Mouse (Mus musculus): ENCODE measurements around the gene Shisa5. TPM values are rescaled to one million over a fixed set of nuclear protein-coding genes. Genes with fewer than 3 reads are reported as not detected.

The Shisa5 gene
- polyA plus RNA-seq, 1 experiment: 252 TPM

- TF ChIP-seq CTCF (IDR thresholded peaks at IDR 0.05; ENCODE audit: borderline replicate concordance, insufficient read depth, low read length) (no peak), POLR2A (IDR thresholded peaks at IDR 0.05; ENCODE audit: low read depth, low read length) (no peak)
These were observed 39.2 kb upstream of the Shisa5 start for GRCm38 (mm10) chr9:108999167-108999526.

GRCm38 (mm10) chr9:109000726-109001125, 37.6 kb upstream of the Shisa5 start:
- peak; percentile 90 for TF ChIP-seq CTCF (IDR thresholded peaks at IDR 0.05; ENCODE audit: borderline replicate concordance, insufficient read depth, low read length)
- TF ChIP-seq POLR2A (IDR thresholded peaks at IDR 0.05; ENCODE audit: low read depth, low read length): no peak
- H3K4me3 ChIP-seq (ENCODE audit: insufficient read depth, low read length): no peak overlapping the region
- H3K27ac ChIP-seq (ENCODE audit: insufficient read depth, low read length): no peak overlapping the region
- no peaks in the 10 kb centered on the region for H3K4me1 ChIP-seq (ENCODE audit: control insufficient read depth, insufficient read depth, low read length)

More at GRCm38 (mm10) chr9:108999167-108999526, 39.2 kb upstream of the Shisa5 start:
- Histone ChIP-seq H3K4me3 (ENCODE audit: insufficient read depth, low read length) (no peak overlapping the region), H3K27ac (ENCODE audit: insufficient read depth, low read length) (no peak overlapping the region), H3K4me1 (ENCODE audit: control insufficient read depth, insufficient read depth, low read length) (no peaks in the 10 kb centered on the region)

- Histone ChIP-seq H3K4me3 (ENCODE audit: insufficient read depth, low read length) (no peak overlapping the region), H3K4me1 (ENCODE audit: control insufficient read depth, insufficient read depth, low read length) (no peaks in the 10 kb centered on the region), H3K27ac (ENCODE audit: insufficient read depth, low read length) (no peak overlapping the region)
- no peak for TF ChIP-seq POLR2A (IDR thresholded peaks at IDR 0.05; ENCODE audit: low read depth, low read length)
- 0 out of 2 replicates have a peak, but pooled peaks have one; percentile 11 for TF ChIP-seq CTCF (IDR thresholded peaks at IDR 0.05; ENCODE audit: borderline replicate concordance, insufficient read depth, low read length)
These were observed 35.2 kb upstream of the Shisa5 start for GRCm38 (mm10) chr9:109003201-109003600.

- H3K4me3 ChIP-seq (ENCODE audit: insufficient read depth, low read length): no peak overlapping the region
- TF ChIP-seq CTCF (IDR thresholded peaks at IDR 0.05; ENCODE audit: borderline replicate concordance, insufficient read depth, low read length): no peak
- no peak for TF ChIP-seq POLR2A (IDR thresholded peaks at IDR 0.05; ENCODE audit: low read depth, low read length)
- H3K27ac ChIP-seq (ENCODE audit: insufficient read depth, low read length): no peak overlapping the region
- no peaks in the 10 kb centered on the region for H3K4me1 ChIP-seq (ENCODE audit: control insufficient read depth, insufficient read depth, low read length)
These were observed 31.2 kb upstream of the Shisa5 start for GRCm38 (mm10) chr9:109007025-109007780.

GRCm38 (mm10) chr9:109008081-109008480, 30.3 kb upstream of the Shisa5 start:
- Histone ChIP-seq H3K4me3 (ENCODE audit: insufficient read depth, low read length) (no peak overlapping the region), H3K27ac (ENCODE audit: insufficient read depth, low read length) (no peak overlapping the region), H3K4me1 (ENCODE audit: control insufficient read depth, insufficient read depth, low read length) (no peaks in the 10 kb centered on the region)
- no peak for TF ChIP-seq CTCF (IDR thresholded peaks at IDR 0.05; ENCODE audit: borderline replicate concordance, insufficient read depth, low read length)
- no peak for TF ChIP-seq POLR2A (IDR thresholded peaks at IDR 0.05; ENCODE audit: low read depth, low read length)

GRCm38 (mm10) chr9:109008994-109009635, 29.2 kb upstream of the Shisa5 start:
- no peak overlapping the region for H3K4me3 ChIP-seq (ENCODE audit: insufficient read depth, low read length)
- TF ChIP-seq CTCF (IDR thresholded peaks at IDR 0.05; ENCODE audit: borderline replicate concordance, insufficient read depth, low read length) (no peak), POLR2A (IDR thresholded peaks at IDR 0.05; ENCODE audit: low read depth, low read length) (no peak)
- no peaks in the 10 kb centered on the region for H3K4me1 ChIP-seq (ENCODE audit: control insufficient read depth, insufficient read depth, low read length)
- no peak overlapping the region for H3K27ac ChIP-seq (ENCODE audit: insufficient read depth, low read length)

- TF ChIP-seq POLR2A (IDR thresholded peaks at IDR 0.05; ENCODE audit: low read depth, low read length) (no peak), CTCF (IDR thresholded peaks at IDR 0.05; ENCODE audit: borderline replicate concordance, insufficient read depth, low read length) (no peak)
- no peak overlapping the region for H3K27ac ChIP-seq (ENCODE audit: insufficient read depth, low read length)
These were observed 28.6 kb upstream of the Shisa5 start for GRCm38 (mm10) chr9:109009636-109010315.

GRCm38 (mm10) chr9:109010316-109010690, 28.1 kb upstream of the Shisa5 start:
- TF ChIP-seq POLR2A (IDR thresholded peaks at IDR 0.05; ENCODE audit: low read depth, low read length) (no peak), CTCF (IDR thresholded peaks at IDR 0.05; ENCODE audit: borderline replicate concordance, insufficient read depth, low read length) (no peak)
- H3K27ac ChIP-seq (ENCODE audit: insufficient read depth, low read length): no peak overlapping the region

More at GRCm38 (mm10) chr9:109009636-109010315, 28.6 kb upstream of the Shisa5 start:
- Histone ChIP-seq H3K4me1 (ENCODE audit: control insufficient read depth, insufficient read depth, low read length) (no peaks in the 10 kb centered on the region), H3K4me3 (ENCODE audit: insufficient read depth, low read length) (no peak overlapping the region)

GRCm38 (mm10) chr9:109015397-109015796, 23.0 kb upstream of the Shisa5 start:
- H3K27ac ChIP-seq (ENCODE audit: insufficient read depth, low read length): no peak overlapping the region
- no peak overlapping the region for H3K4me3 ChIP-seq (ENCODE audit: insufficient read depth, low read length)
- H3K4me1 ChIP-seq (ENCODE audit: control insufficient read depth, insufficient read depth, low read length): no peaks in the 10 kb centered on the region
- TF ChIP-seq POLR2A (IDR thresholded peaks at IDR 0.05; ENCODE audit: low read depth, low read length) (no peak), CTCF (IDR thresholded peaks at IDR 0.05; ENCODE audit: borderline replicate concordance, insufficient read depth, low read length) (no peak)

More at GRCm38 (mm10) chr9:109010316-109010690, 28.1 kb upstream of the Shisa5 start:
- no peak overlapping the region for H3K4me3 ChIP-seq (ENCODE audit: insufficient read depth, low read length)
- H3K4me1 ChIP-seq (ENCODE audit: control insufficient read depth, insufficient read depth, low read length): no peaks in the 10 kb centered on the region

Measured in embryonic fibroblast, embryonic 13.5 days (primary cell).